Mouse (Mus musculus): ENCODE measurements around the gene Oas1c.

Gene Oas1c

DNA sequence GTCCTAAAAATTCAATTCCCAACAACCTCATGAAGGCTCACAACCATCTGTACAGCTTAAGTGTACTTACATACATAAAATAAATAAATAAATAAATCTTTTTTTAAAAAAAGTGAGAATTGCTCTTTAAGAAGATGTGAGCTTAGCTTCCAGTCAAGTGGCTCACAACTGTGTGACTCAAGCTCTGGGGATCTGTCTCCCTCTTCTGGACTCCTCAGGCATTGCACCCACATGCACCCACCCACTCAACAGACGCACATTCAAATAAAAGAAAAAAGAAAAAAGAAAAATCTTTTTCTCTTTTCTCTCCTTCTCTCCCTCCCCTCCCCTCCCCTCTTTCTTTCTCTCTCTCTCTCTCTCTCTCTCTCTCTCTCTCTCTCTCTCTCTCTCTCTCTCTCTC, 30.7 kb downstream of the Oas1c start:
- no peak for DNase-seq (ENCODE audit: low read depth)

DNA sequence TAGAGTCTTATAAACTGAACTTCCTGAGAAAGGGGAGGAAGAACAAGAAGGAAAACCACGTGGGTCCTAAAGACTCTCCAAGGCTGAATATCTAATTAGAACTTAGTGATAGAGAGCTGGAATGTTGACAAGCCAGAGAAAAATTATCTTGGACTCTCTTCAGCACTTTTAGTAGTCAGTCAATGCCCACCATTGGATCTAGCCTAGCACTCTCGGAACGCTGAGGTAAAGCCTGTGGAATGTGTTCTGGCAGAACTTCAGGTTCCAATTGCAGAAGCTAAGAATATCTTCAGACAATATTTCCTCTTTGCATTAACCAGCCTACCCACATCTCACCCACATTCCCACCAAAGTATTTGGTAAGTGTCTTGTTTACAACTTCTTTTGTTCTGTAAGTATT, 32.4 kb downstream of the Oas1c start:
- no peak for DNase-seq (ENCODE audit: low read depth)

DNA sequence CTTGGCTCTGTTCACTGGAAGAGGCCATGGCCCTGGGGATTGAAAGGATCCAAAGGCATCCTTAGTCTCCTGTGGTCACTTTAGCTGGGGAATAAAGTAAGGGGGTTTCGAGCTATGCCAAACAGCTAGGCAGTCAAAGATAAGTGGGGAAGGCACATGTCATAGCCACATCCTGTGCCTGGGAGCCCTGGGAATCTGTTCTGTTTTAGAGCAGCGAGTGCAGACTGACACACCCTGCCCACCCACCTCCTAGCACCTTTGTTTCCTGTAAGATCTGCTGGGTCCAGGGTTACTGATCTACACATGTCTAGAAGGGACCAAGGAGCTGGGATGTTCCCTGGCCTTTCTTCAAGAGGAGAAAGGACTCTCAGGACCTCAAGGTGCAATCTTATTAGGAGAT, 33.4 kb downstream of the Oas1c start:
- DNase-seq (ENCODE audit: low read depth) = no peak

DNA sequence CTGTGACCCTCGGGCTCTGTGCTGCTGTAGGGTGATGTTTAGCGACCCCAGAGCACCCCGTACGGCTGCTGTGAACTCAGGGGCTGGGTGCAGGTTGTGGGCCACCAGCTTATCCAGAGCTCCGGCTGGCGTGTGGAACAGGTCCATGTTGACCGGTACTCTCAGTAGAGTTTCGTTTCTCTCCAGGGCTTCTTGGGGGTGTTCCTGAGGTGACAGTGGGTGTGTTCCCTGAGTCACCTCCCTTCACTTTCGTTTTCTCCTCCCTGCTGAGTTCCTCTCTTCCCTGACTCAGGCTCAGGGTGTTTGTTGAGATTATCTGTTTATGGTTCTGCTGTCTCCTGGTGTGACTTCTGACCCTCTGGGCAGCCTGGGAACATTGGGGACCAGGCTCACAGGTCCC, 34.8 kb downstream of the Oas1c start, which contains the start of gene Oas3:
Oas3 (minus strand) TSS at position 184 of the 400 bp plus-strand sequence.
- no peak for DNase-seq (ENCODE audit: low read depth)

DNA sequence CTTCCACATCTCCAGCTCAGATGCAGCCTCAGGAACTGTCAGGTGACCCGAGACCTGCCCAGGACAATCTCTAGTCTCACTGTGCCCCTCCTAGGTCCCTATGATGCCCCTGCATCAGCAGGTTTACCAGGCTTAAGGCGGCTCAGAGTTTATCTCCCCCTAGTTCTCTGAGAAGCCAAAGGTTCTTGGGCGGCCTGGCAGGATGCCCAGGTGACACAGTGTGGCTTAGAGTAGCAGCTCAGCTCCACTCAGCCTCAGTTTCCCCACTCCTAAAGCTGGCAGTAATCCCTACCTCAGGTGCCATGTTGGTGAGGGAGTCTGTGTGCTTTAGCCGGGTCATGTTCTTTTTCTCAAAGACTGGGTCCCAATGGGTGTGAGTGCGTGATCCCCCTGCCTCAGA, 35.5 kb downstream of the Oas1c start:
- no peak for DNase-seq (ENCODE audit: low read depth)

DNA sequence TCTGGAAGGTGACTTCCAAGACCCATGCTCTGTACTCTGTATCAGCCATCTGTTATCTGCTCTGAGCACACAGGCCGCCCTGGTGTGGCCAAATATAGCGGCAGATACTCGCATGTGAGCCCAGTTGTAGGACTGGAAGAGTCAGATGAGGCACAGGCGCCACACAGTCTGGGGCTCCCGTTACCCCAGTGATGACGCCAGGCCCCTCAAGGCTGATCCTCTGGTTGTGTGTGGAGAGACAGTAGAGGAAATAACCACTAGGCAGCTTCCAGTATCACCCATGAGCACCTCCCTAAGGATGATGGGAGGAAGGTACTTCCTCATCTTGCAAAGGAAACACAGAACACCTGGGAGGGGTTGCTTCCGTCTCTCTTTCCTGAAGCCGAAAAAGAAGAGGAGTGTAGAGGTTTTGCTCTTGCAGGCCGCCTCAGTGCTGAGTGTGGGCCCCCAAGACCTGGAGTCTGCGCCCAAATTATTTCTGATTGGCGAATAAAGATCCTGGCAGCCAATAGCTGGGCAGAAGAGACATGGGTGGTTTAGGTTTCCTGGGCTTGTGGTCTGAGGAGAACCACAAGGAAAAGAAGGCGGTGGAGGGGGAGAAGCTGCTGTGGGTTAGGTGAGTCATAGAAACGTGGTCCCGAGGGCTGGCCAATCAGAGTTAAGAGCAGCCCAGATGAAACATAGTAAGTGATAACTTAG, 36.9 kb downstream of the Oas1c start:
- DNase-seq (ENCODE audit: low read depth) = no peak

DNA sequence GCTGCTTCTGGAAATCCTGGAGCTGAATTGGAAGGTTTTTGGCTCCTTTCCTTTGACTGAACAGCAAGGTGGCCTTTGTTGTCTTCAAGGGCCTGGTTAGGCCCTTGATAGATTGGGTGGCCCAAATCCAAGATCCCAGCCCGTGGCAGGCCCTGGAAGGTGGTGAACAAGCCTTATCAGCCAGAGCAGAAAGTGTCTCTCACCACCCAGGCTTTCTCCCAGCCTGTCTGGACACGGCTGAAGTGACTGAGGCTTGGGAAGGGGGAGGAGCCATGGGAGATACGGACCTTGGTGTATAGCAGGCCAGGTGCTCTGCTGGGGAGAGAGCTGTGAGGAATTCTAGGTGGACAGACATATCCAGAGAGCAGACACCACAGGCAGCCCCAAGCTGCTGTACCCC, 42.9 kb downstream of the Oas1c start:
- no peak for DNase-seq (ENCODE audit: low read depth)

DNA sequence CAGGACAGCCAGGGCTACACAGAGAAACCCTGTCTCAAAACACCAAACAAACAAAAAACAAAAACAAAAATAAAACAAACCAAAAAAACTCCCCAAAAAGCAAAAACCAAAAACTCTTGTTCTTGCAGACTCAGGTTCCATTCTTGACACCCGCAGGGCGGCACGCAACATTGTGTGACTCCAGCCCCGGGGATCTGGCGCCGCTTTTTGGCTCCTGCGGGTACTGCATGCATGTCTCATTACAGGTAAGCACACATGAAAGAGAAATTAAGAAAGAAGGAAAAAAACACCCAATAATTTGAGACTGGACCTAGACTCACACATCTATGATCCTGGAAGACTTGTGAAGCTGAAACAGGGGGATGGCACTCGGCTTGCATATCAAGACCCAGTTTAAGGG, 47.3 kb downstream of the Oas1c start:
- no peak for DNase-seq (ENCODE audit: low read depth)

DNA sequence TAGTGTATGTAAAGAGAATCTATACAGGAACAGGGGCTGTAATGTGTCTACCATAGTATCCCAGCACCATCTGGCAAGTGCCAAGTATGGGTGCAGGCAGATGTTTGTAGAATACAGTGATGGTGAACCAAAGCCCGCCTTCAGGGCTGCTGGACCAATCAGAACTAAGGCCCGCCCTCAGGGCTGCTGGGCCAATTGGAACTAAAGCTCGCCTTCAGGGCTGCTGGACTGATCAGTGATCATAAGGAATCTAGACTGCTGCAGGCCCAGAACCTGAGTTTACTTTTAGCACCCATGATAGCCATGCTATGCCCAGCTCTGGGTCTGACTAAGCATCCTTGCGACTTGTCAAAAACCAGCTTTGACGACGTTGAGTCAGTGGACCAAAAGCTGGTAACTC, 50.4 kb downstream of the Oas1c start:
- no peak for DNase-seq (ENCODE audit: low read depth)

DNA sequence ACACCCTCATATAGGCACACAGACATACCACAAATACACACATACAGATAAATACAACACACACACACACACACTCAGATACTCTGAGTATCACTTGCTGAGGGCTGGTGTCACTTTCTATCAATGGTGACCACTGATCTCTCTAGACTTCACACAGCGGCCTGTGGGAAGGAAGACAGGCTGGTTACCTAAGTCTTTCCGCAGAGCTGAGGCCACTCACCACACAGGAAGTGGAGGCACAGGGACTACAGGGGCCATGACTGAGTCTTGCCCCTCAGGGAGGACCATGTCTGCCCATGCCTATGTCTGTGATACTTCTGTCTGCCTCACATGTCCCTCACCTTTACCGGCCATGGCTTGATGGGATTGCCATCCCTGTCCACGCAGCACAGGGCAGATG, 58.1 kb downstream of the Oas1c start:
- DNase-seq (ENCODE audit: low read depth) = no peak

DNA sequence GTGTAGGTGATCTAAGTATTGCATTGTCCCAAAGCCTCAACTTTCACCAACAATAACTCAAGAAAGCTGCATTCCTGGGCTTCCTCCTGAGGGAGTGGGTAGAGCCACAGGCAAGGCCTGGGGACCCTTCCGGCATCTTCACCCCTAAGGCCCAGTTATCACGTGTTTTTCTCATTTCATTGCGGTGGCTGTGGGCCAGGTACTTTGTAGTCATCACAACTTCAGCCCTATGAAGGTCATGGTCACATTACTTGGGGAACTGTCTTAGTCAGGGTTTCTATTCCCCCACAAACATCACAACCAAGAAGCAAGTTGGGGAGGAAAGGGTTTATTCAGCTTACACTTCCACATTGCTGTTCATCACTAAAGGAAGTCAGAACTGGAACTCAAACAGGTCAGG, 59.5 kb downstream of the Oas1c start:
- no peak for DNase-seq (ENCODE audit: low read depth)

DNA sequence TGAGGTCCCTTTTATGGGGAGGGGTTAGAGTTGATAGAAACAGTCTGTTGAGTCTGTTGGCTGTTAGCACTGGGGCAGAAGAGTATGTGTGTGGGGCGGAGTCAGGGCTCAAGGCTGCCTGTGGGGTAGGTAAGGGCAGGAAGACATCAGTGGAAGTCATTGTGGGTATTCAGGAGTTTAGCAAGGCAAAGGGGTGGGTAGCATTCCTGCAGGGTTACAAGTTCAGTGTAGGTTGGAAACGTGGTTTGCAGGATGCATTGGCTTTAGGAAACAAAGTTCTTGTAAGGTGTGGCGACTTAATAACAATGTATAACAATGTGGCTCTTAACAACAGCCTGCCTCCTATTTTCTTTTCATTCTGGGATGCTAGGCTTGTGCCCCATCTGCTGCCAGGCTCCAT, 61.1 kb downstream of the Oas1c start:
- no peak for DNase-seq (ENCODE audit: low read depth)

Measured in fibroblast of lung, adult 2 months (primary cell).